In the genomic region with DNA sequence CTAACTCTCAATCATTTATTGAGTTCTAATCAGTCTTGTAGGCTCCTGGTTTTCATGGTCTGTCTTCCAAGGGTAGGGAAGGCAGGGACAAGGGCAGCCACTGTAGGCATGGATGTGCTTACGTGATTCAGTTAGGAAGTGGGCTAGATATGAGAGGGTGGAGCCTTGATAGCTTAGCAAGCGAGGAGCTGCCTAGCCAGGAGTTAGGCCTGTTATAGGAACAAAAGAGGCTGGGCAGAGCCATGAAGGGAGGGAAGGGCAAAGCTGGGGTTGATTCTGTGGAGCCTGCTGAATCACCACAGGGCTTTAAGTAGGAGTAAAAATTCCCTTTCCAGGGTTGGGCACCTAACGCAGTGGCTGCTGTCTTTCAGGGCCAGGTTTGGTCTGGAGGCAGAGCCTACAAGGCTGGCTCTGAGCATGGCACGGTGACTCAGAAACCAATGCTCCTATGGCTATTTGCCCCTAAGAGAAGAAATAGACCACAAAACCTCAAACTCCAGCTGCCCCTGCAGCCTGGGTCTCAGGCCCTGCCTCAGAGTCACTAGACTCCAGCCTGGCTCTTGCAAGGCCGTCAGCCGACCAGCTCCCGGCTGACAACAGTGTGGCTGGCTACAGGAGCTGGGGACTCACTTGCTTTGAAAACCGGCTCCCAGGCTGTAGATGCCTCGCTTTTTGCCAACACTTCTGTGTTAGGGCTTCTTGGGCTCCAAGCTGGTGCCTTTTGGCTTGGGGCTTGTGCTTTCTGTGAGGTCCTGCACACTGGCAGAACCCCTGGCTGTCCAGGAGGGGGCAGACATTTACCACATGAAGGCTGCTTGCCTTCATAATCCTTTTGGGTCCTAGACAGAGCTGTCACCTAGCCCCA, we compare ENCODE assay signal across 8 mouse cellular contexts.
DNase-seq lines count a peak whose midpoint lies in the region; ATAC-seq lines count a peak whose summit lies in the region.

No protein-coding gene starts in this region.

- no peak overlapping the region for H3K9ac ChIP-seq in midbrain, embryonic 12.5 days (replicated peaks)
- H3K9ac ChIP-seq in midbrain, embryonic 13.5 days (replicated peaks), result no peak overlapping the region; the same call in 1 of the 2 replicates
- no peak overlapping the region for H3K9ac ChIP-seq in embryonic facial prominence, embryonic 15.5 days
- H3K9ac ChIP-seq in hindbrain, embryonic 13.5 days, result no peak overlapping the region
- H3K9ac ChIP-seq in limb, embryonic 13.5 days, result peak overlapping the region; percentile 13
- H3K9ac ChIP-seq in neural tube, embryonic 15.5 days (replicated peaks), result no peak overlapping the region

- H3K27me3 ChIP-seq in midbrain, embryonic 12.5 days, result no peaks in the 10 kb centered on the region
- H3K27me3 ChIP-seq in midbrain, embryonic 13.5 days, result no peaks in the 10 kb centered on the region
- no peaks in the 10 kb centered on the region for H3K27me3 ChIP-seq in embryonic facial prominence, embryonic 15.5 days
- no peaks in the 10 kb centered on the region for H3K27me3 ChIP-seq in hindbrain, embryonic 13.5 days
- no peaks in the 10 kb centered on the region for H3K27me3 ChIP-seq in limb, embryonic 13.5 days
- H3K27me3 ChIP-seq in neural tube, embryonic 15.5 days (replicated peaks), result no peaks in the 10 kb centered on the region

- no peaks in the 10 kb centered on the region for H3K9me3 ChIP-seq in midbrain, embryonic 12.5 days
- no peaks in the 10 kb centered on the region for H3K9me3 ChIP-seq in midbrain, embryonic 13.5 days
- no peaks in the 10 kb centered on the region for H3K9me3 ChIP-seq in embryonic facial prominence, embryonic 15.5 days (replicated peaks)
- H3K9me3 ChIP-seq in hindbrain, embryonic 13.5 days, result no peaks in the 10 kb centered on the region
- peaks cover 5% of the 10 kb centered on the region for H3K9me3 ChIP-seq in limb, embryonic 13.5 days
- H3K9me3 ChIP-seq in neural tube, embryonic 15.5 days (replicated peaks), result no peaks in the 10 kb centered on the region

- 63% methylated on average over 9 of the region's 9 CpGs for WGBS in midbrain, embryonic 12.5 days
- WGBS in midbrain, embryonic 13.5 days, result 63% methylated on average over 9 of the region's 9 CpGs
- WGBS in embryonic facial prominence, embryonic 15.5 days, result 62% methylated on average over 9 of the region's 9 CpGs
- WGBS in hindbrain, embryonic 13.5 days, result 72% methylated on average over 9 of the region's 9 CpGs
- WGBS in limb, embryonic 13.5 days, result 70% methylated on average over 9 of the region's 9 CpGs
- WGBS in neural tube, embryonic 15.5 days, result 65% methylated on average over 9 of the region's 9 CpGs

- DNase-seq in adrenal gland, postnatal 36 days, result peak; percentile 52 to 60
- DNase-seq in c-Kit-positive CD71-positive TER-119-positive erythroid progenitor cells, embryonic 14.5 days (ENCODE audit: low spot score), result no peak

- H3K27ac ChIP-seq in midbrain, embryonic 12.5 days (replicated peaks), result peak overlapping the region; percentile 7; the same call in 1 of the 2 replicates
- H3K27ac ChIP-seq in midbrain, embryonic 13.5 days, result no peak overlapping the region
- H3K27ac ChIP-seq in embryonic facial prominence, embryonic 15.5 days (replicated peaks), result peak overlapping the region; percentile 39
- no peak overlapping the region for H3K27ac ChIP-seq in hindbrain, embryonic 13.5 days
- no peak overlapping the region for H3K27ac ChIP-seq in limb, embryonic 13.5 days
- peak overlapping the region; percentile 54; the same call in 1 of the 2 replicates for H3K27ac ChIP-seq in neural tube, embryonic 15.5 days (replicated peaks)

- peak; percentile 36; the same call in 1 of the 2 replicates for ATAC-seq in midbrain, embryonic 12.5 days (ENCODE audit: low FRiP score, low read depth)
- ATAC-seq in midbrain, embryonic 13.5 days, result no peak
- ATAC-seq in embryonic facial prominence, embryonic 15.5 days (ENCODE audit: insufficient number of reproducible peaks, low FRiP score, low TSS enrichment, low read depth), result no peak
- peak; percentile 57; the same call in 1 of the 2 replicates for ATAC-seq in hindbrain, embryonic 13.5 days (ENCODE audit: low FRiP score)
- no peak for ATAC-seq in limb, embryonic 13.5 days (ENCODE audit: low FRiP score, low read depth)
- 0 out of 2 replicates have a peak, but pooled peaks have one; percentile 59 for ATAC-seq in neural tube, embryonic 15.5 days (ENCODE audit: low FRiP score)

- H3K4me1 ChIP-seq in midbrain, embryonic 12.5 days, result peaks cover 46% of the 10 kb centered on the region
- peaks cover 63% of the 10 kb centered on the region for H3K4me1 ChIP-seq in midbrain, embryonic 13.5 days (replicated peaks)
- H3K4me1 ChIP-seq in embryonic facial prominence, embryonic 15.5 days, result peaks cover 62% of the 10 kb centered on the region
- H3K4me1 ChIP-seq in hindbrain, embryonic 13.5 days (replicated peaks), result peaks cover 69% of the 10 kb centered on the region
- H3K4me1 ChIP-seq in limb, embryonic 13.5 days, result peaks cover 57% of the 10 kb centered on the region
- peaks cover 49% of the 10 kb centered on the region for H3K4me1 ChIP-seq in neural tube, embryonic 15.5 days

- H3K4me3 ChIP-seq in midbrain, embryonic 12.5 days, result no peak overlapping the region
- no peak overlapping the region for H3K4me3 ChIP-seq in midbrain, embryonic 13.5 days (replicated peaks)
- no peak overlapping the region for H3K4me3 ChIP-seq in embryonic facial prominence, embryonic 15.5 days (replicated peaks)
- no peak overlapping the region for H3K4me3 ChIP-seq in hindbrain, embryonic 13.5 days
- H3K4me3 ChIP-seq in limb, embryonic 13.5 days, result no peak overlapping the region
- H3K4me3 ChIP-seq in neural tube, embryonic 15.5 days (replicated peaks), result no peak overlapping the region

- H3K36me3 ChIP-seq in midbrain, embryonic 12.5 days, result peaks cover 4% of the 10 kb centered on the region; the same call in 1 of the 2 replicates
- H3K36me3 ChIP-seq in midbrain, embryonic 13.5 days, result no peaks in the 10 kb centered on the region
- H3K36me3 ChIP-seq in embryonic facial prominence, embryonic 15.5 days, result peaks cover 14% of the 10 kb centered on the region; the same call in 1 of the 2 replicates
- H3K36me3 ChIP-seq in hindbrain, embryonic 13.5 days, result no peaks in the 10 kb centered on the region
- peaks cover 19% of the 10 kb centered on the region for H3K36me3 ChIP-seq in limb, embryonic 13.5 days
- no peaks in the 10 kb centered on the region for H3K36me3 ChIP-seq in neural tube, embryonic 15.5 days

- H3K4me2 ChIP-seq in midbrain, embryonic 12.5 days (replicated peaks), result no peak overlapping the region
- no peak overlapping the region for H3K4me2 ChIP-seq in midbrain, embryonic 13.5 days (replicated peaks)
- no peak overlapping the region for H3K4me2 ChIP-seq in embryonic facial prominence, embryonic 15.5 days (replicated peaks)
- no peak overlapping the region for H3K4me2 ChIP-seq in hindbrain, embryonic 13.5 days
- H3K4me2 ChIP-seq in limb, embryonic 13.5 days (replicated peaks), result no peak overlapping the region
- H3K4me2 ChIP-seq in neural tube, embryonic 15.5 days, result no peak overlapping the region

Comparison
In these comparisons a context has a peak if more than half of its experiments do, and no peak if none do; other contexts are left out.
1. ATAC-seq: peak in midbrain, embryonic 12.5 days (single experiment), hindbrain, embryonic 13.5 days (single experiment) and neural tube, embryonic 15.5 days (single experiment); none in midbrain, embryonic 13.5 days (single experiment), embryonic facial prominence, embryonic 15.5 days (single experiment) and limb, embryonic 13.5 days (single experiment).
2. H3K27ac ChIP-seq: peak in midbrain, embryonic 12.5 days (single experiment), embryonic facial prominence, embryonic 15.5 days (single experiment) and neural tube, embryonic 15.5 days (single experiment); none in midbrain, embryonic 13.5 days (single experiment), hindbrain, embryonic 13.5 days (single experiment) and limb, embryonic 13.5 days (single experiment).